Mouse (Mus musculus) kidney, embryonic 15.5 days (tissue): ENCODE data around the gene Carm1. TPM values are rescaled to one million over a fixed set of nuclear protein-coding genes. Genes with fewer than 3 reads are reported as not detected.

Experiments used
- ATAC-seq: fragments of 200-750 bp; cut with Nextera tagmentation; replicated peaks from 2 replicates; pipeline ENCODE4 v1.8.0; 2017; ENCODE audit warnings: moderate TSS enrichment; ENCODE audit not compliant: low FRiP score
- H3K27ac ChIP-seq: fragments of 300-500 bp; sonication (generic); 2 replicates; pipeline ENCODE4 v1.5.1; 2015; ENCODE audit warnings: mild to moderate bottlenecking, inconsistent platforms
- H3K27me3 ChIP-seq: fragments of 300-500 bp; sonication (generic); 2 replicates; pipeline ENCODE4 v1.6.1; 2015; ENCODE audit warnings: inconsistent platforms
- H3K36me3 ChIP-seq: fragments of 300-500 bp; sonication (generic); 2 replicates; pipeline ENCODE4 v1.6.1; 2015; ENCODE audit warnings: inconsistent platforms
- H3K4me1 ChIP-seq: fragments of 300-500 bp; sonication (generic); 2 replicates; pipeline ENCODE4 v1.6.1; 2015; ENCODE audit warnings: inconsistent platforms
- H3K4me2 ChIP-seq: fragments of 300-500 bp; sonication (generic); 2 replicates; pipeline ENCODE4 v1.6.1; 2015; ENCODE audit warnings: moderate library complexity, mild to moderate bottlenecking, inconsistent platforms
- H3K4me3 ChIP-seq: fragments of 300-500 bp; sonication (generic); replicated peaks from 2 replicates; pipeline ENCODE4 v1.5.1; 2015; ENCODE audit warnings: mild to moderate bottlenecking, inconsistent platforms
- H3K9ac ChIP-seq: fragments of 300-500 bp; sonication (generic); 2 replicates; pipeline ENCODE4 v1.6.1; 2015; ENCODE audit warnings: mild to moderate bottlenecking, inconsistent platforms
- H3K9me3 ChIP-seq: fragments of 300-500 bp; sonication (generic); replicated peaks from 2 replicates; pipeline ENCODE4 v1.6.1; 2016; ENCODE audit warnings: inconsistent platforms
- WGBS: fragments of 180-500 bp; shearing (Covaris S2); methylation state at CpG from one replicate; pipeline ENCODE4 v1.1.7; 2015; ENCODE audit warnings: mixed read lengths; 5-methylcytosine and 5-hydroxymethylcytosine counted together
- polyA plus RNA-seq: library from polyadenylated mRNA; unstranded; fragments of >200 nt; fragmentation: Nextera tagmentation; extraction: Ambion mirVana; gene quantifications from 2 replicates; pipeline ENCODE4 v1.2.1, GENCODE M21; 2015

The Carm1 gene
- polyA plus RNA-seq, result 44.1 and 50.2 TPM in 2 replicates

DNA sequence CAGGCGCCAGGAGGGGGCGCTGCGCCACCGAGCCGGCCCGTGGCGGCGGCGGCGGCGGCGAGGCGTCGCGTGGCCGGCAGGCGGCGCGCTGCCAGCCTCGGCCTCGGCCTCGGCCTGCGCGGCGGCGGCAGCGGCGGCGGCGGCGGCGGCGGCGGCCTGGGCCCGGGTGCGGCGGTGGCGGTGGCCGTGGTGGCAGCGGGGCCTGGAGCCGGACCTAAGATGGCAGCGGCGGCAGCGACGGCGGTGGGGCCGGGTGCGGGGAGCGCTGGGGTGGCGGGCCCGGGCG lies at the start of gene Carm1:
Gene Carm1 (plus strand): TSS at position 106 of the 286 bp plus-strand sequence.
- Histone ChIP-seq H3K4me1 (peaks cover 33% of the 10 kb centered on the region), H3K9me3 (no peaks in the 10 kb centered on the region), H3K9ac (peak within 1 kb of the TSS; percentile 98), H3K4me3 (peak within 1 kb of the TSS; percentile 86), H3K4me2 (peak within 1 kb of the TSS; percentile 74), H3K27ac (peak within 1 kb of the TSS; percentile 98), H3K36me3 (peaks cover 17% of the 10 kb centered on the region), H3K27me3 (no peaks in the 10 kb centered on the region)
- under 1% methylated on average over 35 of the region's 52 CpGs for WGBS
- ATAC-seq, result no peak

GRCm38 (mm10) chr9:21497050-21497542 lies 49.6 kb upstream of the Carm1 start:
- H3K4me3 ChIP-seq, result no peak overlapping the region
- H3K27ac ChIP-seq, result no peak overlapping the region; the same call in 1 of the 2 replicates
- peaks cover 9% of the 10 kb centered on the region; the same call in 1 of the 2 replicates for H3K4me1 ChIP-seq
- no peaks in the 10 kb centered on the region for H3K27me3 ChIP-seq
- 88% methylated on average over 16 of the region's 16 CpGs for WGBS
- no peak overlapping the region for H3K9ac ChIP-seq
- no peak for ATAC-seq
- H3K4me2 ChIP-seq, result no peak overlapping the region
- H3K9me3 ChIP-seq, result no peaks in the 10 kb centered on the region
- peaks cover 61% of the 10 kb centered on the region for H3K36me3 ChIP-seq

DNA sequence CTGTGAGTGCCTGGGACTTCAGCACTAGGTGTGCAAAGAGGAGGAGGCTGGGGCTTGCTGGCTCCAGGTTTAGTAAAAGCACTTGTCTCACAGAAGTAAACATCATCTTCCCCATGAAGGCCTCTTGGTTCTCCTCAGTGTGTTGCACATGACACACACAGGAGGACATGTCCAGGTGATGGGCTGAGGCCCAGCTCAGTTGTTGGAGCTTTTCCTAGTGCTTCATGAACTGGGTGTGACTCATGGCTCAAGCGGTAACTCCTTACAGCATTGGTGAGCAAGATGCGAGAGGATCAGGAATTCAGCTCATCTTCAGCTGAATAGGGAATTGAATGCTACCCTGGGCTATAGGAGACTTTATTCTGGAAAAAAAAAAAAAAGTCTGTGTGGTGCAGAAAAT lies 49.0 kb upstream of the Carm1 start:
- H3K9me3 ChIP-seq, result no peaks in the 10 kb centered on the region
- no peak overlapping the region for H3K27ac ChIP-seq
- 95% methylated on average over 2 of the region's 2 CpGs for WGBS
- no peak overlapping the region for H3K9ac ChIP-seq
- no peak for ATAC-seq
- peaks cover 60% of the 10 kb centered on the region for H3K36me3 ChIP-seq
- peaks cover 9% of the 10 kb centered on the region; the same call in 1 of the 2 replicates for H3K4me1 ChIP-seq
- no peaks in the 10 kb centered on the region for H3K27me3 ChIP-seq
- no peak overlapping the region for H3K4me2 ChIP-seq
- no peak overlapping the region for H3K4me3 ChIP-seq

DNA sequence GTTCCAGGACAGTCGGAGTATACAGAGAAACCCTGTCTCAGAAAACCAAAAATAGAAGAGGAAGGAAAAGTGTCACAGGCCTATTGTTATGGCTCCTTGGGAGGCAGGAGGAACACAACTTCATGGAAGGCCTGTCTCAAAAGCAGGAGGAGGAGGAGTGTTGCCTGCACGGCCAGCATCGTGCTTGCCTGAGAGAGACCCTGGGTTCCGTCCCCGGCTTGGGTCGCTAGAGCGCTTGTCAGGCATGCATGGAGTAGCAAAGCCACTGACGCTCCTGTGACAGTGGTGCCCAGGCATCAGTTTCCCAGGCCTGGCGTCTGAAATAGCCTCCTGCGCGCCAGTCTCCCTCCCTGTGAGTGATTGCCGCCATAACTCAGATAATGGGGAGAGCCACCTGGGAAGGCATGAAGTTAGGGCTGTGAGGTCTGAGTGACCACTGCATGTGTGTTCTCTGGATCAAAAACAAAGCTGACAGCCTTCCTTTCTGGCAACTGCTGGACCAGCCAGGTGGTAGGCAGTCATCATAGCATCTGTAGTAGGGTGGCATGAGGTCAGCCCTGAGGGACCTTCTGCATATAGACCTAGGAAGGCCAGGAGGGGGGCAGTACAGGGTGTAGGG lies 48.3 kb upstream of the Carm1 start:
- Histone ChIP-seq H3K9ac (no peak overlapping the region), H3K27ac (no peak overlapping the region), H3K4me1 (peaks cover 9% of the 10 kb centered on the region; the same call in 1 of the 2 replicates), H3K4me3 (no peak overlapping the region), H3K27me3 (no peaks in the 10 kb centered on the region), H3K4me2 (no peak overlapping the region), H3K9me3 (no peaks in the 10 kb centered on the region), H3K36me3 (peaks cover 62% of the 10 kb centered on the region)
- 79% methylated on average over 12 of the region's 12 CpGs for WGBS
- no peak for ATAC-seq

DNA sequence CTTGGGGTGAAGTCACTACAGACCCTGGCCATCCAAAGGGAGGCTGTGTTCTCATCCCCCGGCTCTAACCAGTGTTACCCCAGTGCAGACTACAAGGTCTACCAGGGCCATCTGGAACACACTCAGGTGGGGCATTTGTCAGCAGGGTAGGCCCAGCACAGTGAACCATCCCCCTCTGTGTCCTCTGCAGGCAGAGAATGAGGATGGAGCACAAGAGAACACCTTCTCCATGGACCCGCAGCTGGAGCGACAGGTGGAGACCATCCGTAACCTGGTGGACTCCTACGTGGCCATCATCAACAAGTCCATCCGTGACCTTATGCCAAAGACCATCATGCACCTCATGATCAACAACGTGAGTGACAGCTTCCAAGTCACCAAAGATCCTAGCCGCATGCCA lies 43.3 kb upstream of the Carm1 start:
- WGBS, result 94% methylated on average over 8 of the region's 8 CpGs
- H3K27ac ChIP-seq, result no peak overlapping the region
- peaks cover 22% of the 10 kb centered on the region for H3K4me1 ChIP-seq
- no peaks in the 10 kb centered on the region for H3K27me3 ChIP-seq
- H3K4me2 ChIP-seq, result no peak overlapping the region
- H3K9ac ChIP-seq, result no peak overlapping the region
- no peak overlapping the region for H3K4me3 ChIP-seq
- peaks cover 72% of the 10 kb centered on the region for H3K36me3 ChIP-seq
- H3K9me3 ChIP-seq, result no peaks in the 10 kb centered on the region
- ATAC-seq, result no peak

DNA sequence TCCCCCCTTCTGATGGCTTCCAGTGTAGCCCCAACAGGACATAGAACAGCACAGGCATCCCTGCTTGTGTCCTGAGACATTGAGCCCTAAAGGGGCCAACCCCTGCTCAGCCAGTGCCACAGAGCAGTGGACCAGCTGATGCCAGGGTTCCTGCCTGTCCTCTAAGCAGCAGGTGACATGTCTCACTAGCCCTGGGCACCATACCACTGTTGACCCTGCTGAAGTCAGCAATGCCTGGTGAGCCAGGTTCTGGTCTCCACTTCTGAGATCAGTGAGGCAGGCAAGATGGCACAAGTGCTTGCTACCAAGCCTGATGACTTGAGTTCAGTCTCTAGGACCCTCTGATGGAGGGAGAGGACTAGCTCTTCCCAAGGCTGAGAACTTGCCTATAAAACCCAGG lies 40.9 kb upstream of the Carm1 start:
- H3K36me3 ChIP-seq, result peaks cover 67% of the 10 kb centered on the region

GRCm38 (mm10) chr9:21507753-21508430 lies 38.8 kb upstream of the Carm1 start:
- no peaks in the 10 kb centered on the region for H3K27me3 ChIP-seq

More for the DNA sequence above, 40.9 kb upstream of the Carm1 start:
- no peaks in the 10 kb centered on the region for H3K27me3 ChIP-seq
- H3K4me1 ChIP-seq, result peaks cover 39% of the 10 kb centered on the region
- ATAC-seq, result no peak
- no peak overlapping the region for H3K4me2 ChIP-seq
- no peak overlapping the region for H3K4me3 ChIP-seq
- H3K9ac ChIP-seq, result no peak overlapping the region
- H3K9me3 ChIP-seq, result no peaks in the 10 kb centered on the region
- H3K27ac ChIP-seq, result no peak overlapping the region

DNA sequence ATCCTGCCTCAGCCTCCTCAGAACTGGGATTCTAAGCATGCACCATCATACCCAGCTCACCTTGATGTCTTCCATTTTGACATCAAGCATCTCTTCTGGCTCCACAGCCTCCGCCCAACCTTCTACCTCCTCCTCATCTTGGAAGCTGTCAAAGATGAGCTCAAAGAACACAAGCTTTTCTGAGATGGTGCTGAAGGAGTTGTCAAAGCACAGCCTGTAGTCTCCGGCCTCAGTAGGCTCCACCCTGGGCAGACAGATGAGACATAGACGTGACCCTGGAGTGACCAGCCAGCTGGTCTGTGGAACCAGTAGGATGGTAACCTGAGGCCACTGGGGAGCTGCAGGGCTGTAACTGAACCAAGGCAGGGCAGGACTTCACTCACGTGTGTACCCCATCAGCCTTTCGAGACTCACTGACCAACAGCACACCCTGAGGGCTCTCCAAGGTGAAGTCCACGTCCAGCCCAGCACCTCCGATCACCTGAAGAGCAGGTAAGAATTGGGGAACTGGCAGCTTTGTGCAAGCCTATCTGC lies 37.8 kb upstream of the Carm1 start:
- 54% methylated on average over 7 of the region's 7 CpGs for WGBS
- ATAC-seq, result no peak
- no peaks in the 10 kb centered on the region for H3K9me3 ChIP-seq
- H3K27ac ChIP-seq, result peak overlapping the region; percentile 97
- peak overlapping the region; percentile 87 for H3K4me3 ChIP-seq
- no peaks in the 10 kb centered on the region for H3K27me3 ChIP-seq
- H3K9ac ChIP-seq, result peak overlapping the region; percentile 82
- peak overlapping the region; percentile 78 for H3K4me2 ChIP-seq
- H3K36me3 ChIP-seq, result peaks cover 53% of the 10 kb centered on the region
- H3K4me1 ChIP-seq, result peaks cover 43% of the 10 kb centered on the region

More at GRCm38 (mm10) chr9:21507753-21508430, 38.8 kb upstream of the Carm1 start:
- no peaks in the 10 kb centered on the region for H3K9me3 ChIP-seq
- H3K4me3 ChIP-seq, result no peak overlapping the region
- peak overlapping the region; percentile 23; the same call in 1 of the 2 replicates for H3K4me2 ChIP-seq
- no peak overlapping the region for H3K9ac ChIP-seq
- H3K36me3 ChIP-seq, result peaks cover 61% of the 10 kb centered on the region
- no peak for ATAC-seq
- WGBS, result 79% methylated on average over 15 of the region's 15 CpGs
- H3K27ac ChIP-seq, result peak overlapping the region; percentile 97
- H3K4me1 ChIP-seq, result peaks cover 43% of the 10 kb centered on the region

DNA sequence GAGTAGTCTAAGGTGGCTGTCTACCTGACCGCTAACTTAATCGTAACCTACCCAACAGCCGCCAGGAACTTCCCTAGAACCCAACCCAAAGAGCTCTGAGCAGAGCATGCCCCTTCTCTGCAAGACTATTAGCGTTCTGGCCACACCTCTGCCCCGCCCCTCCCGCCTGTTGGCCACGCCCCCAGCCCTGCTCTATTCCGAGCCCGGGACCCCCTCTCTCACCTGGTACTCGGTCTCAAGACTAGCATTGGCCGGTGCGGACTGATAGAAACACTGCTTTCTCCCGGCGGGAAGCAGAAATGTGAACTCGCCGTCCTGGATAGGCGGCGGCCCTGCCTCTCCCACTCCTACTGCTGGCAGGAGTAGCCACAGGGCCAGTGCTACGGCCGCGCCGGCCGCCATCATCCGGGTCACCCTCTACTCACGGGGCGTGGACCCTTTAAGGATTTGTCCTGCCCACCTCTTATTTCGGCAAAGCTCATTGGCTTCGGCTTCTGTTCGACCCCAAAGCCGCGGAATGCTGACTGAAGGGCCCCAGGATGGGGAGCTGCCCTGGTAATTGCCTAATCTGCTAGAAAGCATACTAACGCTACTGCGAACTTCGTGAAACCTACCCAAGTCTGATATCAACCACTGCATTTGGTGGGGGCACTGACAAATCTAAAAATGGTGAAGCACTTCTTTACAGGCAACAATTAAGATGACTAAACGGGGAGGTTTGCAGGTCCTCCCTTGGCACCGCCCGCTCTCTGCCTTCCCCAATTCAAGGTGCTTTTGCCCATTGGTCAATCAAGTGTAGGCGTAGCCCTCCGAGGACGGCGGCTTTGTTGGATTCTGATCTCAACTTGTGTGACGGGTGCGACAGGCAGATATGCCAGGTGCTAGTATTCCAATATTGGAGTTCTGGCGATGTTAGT lies 36.7 kb upstream of the Carm1 start, which contains the start of gene Tmed1:
Gene Tmed1 (minus strand): TSS at position 481 of the 917 bp plus-strand sequence.
- H3K36me3 ChIP-seq, result peaks cover 42% of the 10 kb centered on the region
- peak within 1 kb of the TSS; percentile 82 for H3K9ac ChIP-seq
- peak within 1 kb of the TSS; percentile 87 for H3K4me3 ChIP-seq
- H3K27ac ChIP-seq, result peak within 1 kb of the TSS; percentile 97
- peak within 1 kb of the TSS; percentile 78 for H3K4me2 ChIP-seq
- ATAC-seq, result peak; percentile 95
- no peaks in the 10 kb centered on the region for H3K9me3 ChIP-seq
- WGBS, result under 1% methylated on average over 44 of the region's 44 CpGs
- peaks cover 43% of the 10 kb centered on the region for H3K4me1 ChIP-seq
- no peaks in the 10 kb centered on the region for H3K27me3 ChIP-seq

DNA sequence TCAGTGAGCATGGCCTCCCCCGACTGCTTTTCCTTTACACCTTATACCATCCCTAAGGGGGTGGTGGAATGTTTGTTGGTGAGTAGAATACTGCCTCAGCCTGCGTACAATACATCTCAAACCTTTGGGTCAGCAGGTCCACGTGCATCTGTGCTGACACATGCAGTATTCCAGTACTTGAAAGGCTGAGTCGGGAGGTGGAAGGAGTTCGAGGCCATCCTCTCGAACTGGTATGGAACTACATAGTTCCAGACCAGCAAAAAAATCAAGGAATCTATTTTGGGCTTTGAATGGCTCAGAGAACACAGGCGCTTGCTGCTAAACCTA lies 36.0 kb upstream of the Carm1 start:
- Histone ChIP-seq H3K36me3 (peaks cover 36% of the 10 kb centered on the region), H3K4me3 (peak overlapping the region; percentile 87), H3K4me2 (peak overlapping the region; percentile 78), H3K9me3 (no peaks in the 10 kb centered on the region), H3K9ac (peak overlapping the region; percentile 82), H3K4me1 (peaks cover 43% of the 10 kb centered on the region), H3K27ac (peak overlapping the region; percentile 97), H3K27me3 (no peaks in the 10 kb centered on the region)
- 3% methylated on average over 7 of the region's 7 CpGs for WGBS
- ATAC-seq, result no peak

GRCm38 (mm10) chr9:21511052-21511451 lies 35.6 kb upstream of the Carm1 start:
- H3K27ac ChIP-seq, result peak overlapping the region; percentile 97
- H3K9ac ChIP-seq, result peak overlapping the region; percentile 82
- no peak for ATAC-seq
- H3K4me1 ChIP-seq, result peaks cover 43% of the 10 kb centered on the region
- peak overlapping the region; percentile 78 for H3K4me2 ChIP-seq
- H3K36me3 ChIP-seq, result peaks cover 32% of the 10 kb centered on the region
- no peaks in the 10 kb centered on the region for H3K9me3 ChIP-seq
- H3K4me3 ChIP-seq, result peak overlapping the region; percentile 87
- WGBS, result 82% methylated on average over 9 of the region's 9 CpGs
- H3K27me3 ChIP-seq, result no peaks in the 10 kb centered on the region
